Mouse (Mus musculus) embryonic facial prominence, embryonic 10.5 days (tissue): Measurements from ENCODE around the gene F5. TPM values are rescaled to one million over a fixed set of nuclear protein-coding genes. Genes with fewer than 3 reads are reported as not detected.

Experiments
- DNase-seq: peaks from one replicate; pipeline ENCODE4 v3.0.0-alpha.2; 2017; ENCODE audit warnings: low spot score
- H3K27ac ChIP-seq: fragments of 300-500 bp; sonication (generic); replicated peaks from 2 replicates; pipeline ENCODE4 v1.5.1; 2016; ENCODE audit warnings: mild to moderate bottlenecking
- H3K27me3 ChIP-seq: fragments of 300-500 bp; sonication (generic); replicated peaks from 2 replicates; pipeline ENCODE4 v1.6.1; 2016; ENCODE audit warnings: low read depth, mild to moderate bottlenecking; ENCODE audit not compliant: poor library complexity, severe bottlenecking
- H3K36me3 ChIP-seq: fragments of 300-500 bp; sonication (generic); replicated peaks from 2 replicates; pipeline ENCODE4 v1.6.1; 2016; ENCODE audit warnings: mild to moderate bottlenecking, moderate library complexity
- H3K4me1 ChIP-seq: fragments of 300-500 bp; sonication (generic); 2 replicates; pipeline ENCODE4 v1.6.1; 2016
- H3K4me3 ChIP-seq: fragments of 300-500 bp; sonication (generic); 2 replicates; pipeline ENCODE4 v1.5.1; 2016; ENCODE audit warnings: mild to moderate bottlenecking, moderate library complexity
- H3K9me3 ChIP-seq: fragments of 300-500 bp; sonication (generic); 2 replicates; pipeline ENCODE4 v1.6.1; 2016; ENCODE audit warnings: mild to moderate bottlenecking
- WGBS: fragments of 180-500 bp; shearing (Covaris S2); methylation state at CpG from one replicate; pipeline ENCODE4 v1.1.7; 2016; 5-methylcytosine and 5-hydroxymethylcytosine counted together
- polyA plus RNA-seq: library from polyadenylated mRNA; unstranded; fragments of >200 nt; fragmentation: Nextera tagmentation; extraction: Ambion mirVana; gene quantifications from 2 replicates; pipeline ENCODE4 v1.2.1, GENCODE M21; 2016

The F5 gene
- polyA plus RNA-seq, 1 experiment from 2014 or later: 0.37 TPM

DNA sequence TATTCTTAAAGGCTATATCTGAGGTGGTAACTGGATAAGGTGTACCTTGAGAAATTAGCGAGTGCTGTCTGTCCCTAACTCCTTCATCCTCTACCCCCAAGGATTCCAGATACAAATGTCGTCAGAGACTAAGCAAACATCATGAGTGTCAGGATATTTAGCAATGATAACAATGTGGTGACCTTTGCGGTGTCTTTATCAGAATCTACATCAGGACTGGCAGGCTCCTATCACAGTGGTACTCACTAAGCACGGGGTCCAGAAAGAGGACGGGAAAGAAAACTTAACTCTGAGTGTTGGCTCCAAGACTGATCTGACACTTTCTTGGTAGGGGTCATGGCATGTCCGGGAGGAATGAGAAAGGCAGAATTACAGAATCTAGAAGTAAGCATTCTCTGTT, 17.5 kb upstream of the F5 start:
- no peaks in the 10 kb centered on the region for H3K36me3 ChIP-seq
- DNase-seq: no peak
- 81% methylated on average over 6 of the region's 6 CpGs for WGBS
- no peak overlapping the region for H3K27ac ChIP-seq
- H3K9me3 ChIP-seq: no peaks in the 10 kb centered on the region
- H3K4me3 ChIP-seq: no peak overlapping the region
- no peaks in the 10 kb centered on the region for H3K4me1 ChIP-seq
- H3K27me3 ChIP-seq: no peaks in the 10 kb centered on the region

DNA sequence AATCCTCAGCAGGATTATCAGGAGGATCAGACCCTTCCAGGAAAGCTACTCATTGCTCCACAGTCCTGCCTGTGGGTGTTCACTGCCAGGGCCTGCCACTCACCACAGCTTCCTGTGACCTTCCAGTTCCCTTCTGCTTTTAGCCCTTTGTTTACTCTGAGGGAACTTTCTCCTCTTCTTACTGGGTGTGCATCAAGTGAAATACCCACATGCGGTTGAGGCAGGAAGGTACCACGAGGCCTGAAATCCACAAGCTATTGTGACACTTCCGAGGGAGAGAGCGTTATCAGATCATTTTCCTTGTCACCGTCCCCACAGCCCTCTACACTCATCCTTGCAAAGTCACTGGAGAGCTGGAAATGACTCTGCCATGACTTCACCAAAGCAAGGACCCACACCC, 16.3 kb upstream of the F5 start:
- no peak overlapping the region for H3K4me3 ChIP-seq
- no peak for DNase-seq
- 78% methylated on average over 5 of the region's 5 CpGs for WGBS

DNA sequence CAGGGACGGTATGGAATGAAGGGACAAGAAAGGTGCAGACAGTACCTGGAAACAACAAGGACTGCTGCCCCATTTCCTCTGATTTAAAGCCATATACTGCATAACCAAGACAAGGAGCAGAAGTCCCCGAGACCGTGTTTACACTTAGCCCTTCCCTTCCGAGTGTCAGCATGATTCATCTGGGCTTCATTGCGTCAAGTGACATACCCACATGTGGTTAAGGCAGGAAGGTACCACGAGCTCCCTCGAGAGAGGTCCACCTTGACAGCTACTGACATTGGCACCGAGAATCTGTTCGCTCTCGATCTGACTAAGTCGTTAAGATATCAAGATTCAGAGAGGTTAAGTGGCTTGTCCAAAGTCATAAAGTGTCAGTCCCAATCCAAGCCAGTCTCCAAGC, 15.7 kb upstream of the F5 start:
- no peaks in the 10 kb centered on the region for H3K36me3 ChIP-seq
- no peak overlapping the region for H3K4me3 ChIP-seq
- 77% methylated on average over 11 of the region's 11 CpGs for WGBS
- no peaks in the 10 kb centered on the region for H3K4me1 ChIP-seq
- H3K27ac ChIP-seq: no peak overlapping the region
- H3K9me3 ChIP-seq: no peaks in the 10 kb centered on the region
- DNase-seq: no peak
- no peaks in the 10 kb centered on the region for H3K27me3 ChIP-seq

More for the DNA sequence above, 16.3 kb upstream of the F5 start:
- Histone ChIP-seq H3K27ac (no peak overlapping the region), H3K36me3 (no peaks in the 10 kb centered on the region), H3K4me1 (no peaks in the 10 kb centered on the region), H3K9me3 (no peaks in the 10 kb centered on the region), H3K27me3 (no peaks in the 10 kb centered on the region)

DNA sequence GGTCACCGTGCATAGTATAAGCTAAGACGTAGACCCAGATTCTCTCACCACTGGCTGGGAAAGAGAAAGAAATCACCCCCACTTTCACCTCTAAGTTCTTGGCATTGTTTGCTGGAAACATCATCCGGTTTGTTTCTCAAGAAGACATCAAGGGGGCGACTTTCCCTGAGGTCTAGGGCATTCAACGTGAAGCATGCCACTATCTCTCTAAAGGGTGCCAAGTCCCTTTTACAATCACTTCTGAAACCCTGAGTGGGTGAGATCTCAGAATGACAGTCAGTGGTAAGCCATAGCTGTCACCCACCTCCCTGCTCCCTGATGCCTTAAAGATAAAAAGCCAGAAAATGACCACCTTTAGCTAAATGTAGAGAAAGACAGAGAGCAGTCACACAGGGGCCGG, 15.0 kb upstream of the F5 start:
- no peak overlapping the region for H3K27ac ChIP-seq
- H3K4me1 ChIP-seq: no peaks in the 10 kb centered on the region
- no peaks in the 10 kb centered on the region for H3K9me3 ChIP-seq
- no peak overlapping the region for H3K4me3 ChIP-seq
- no peaks in the 10 kb centered on the region for H3K27me3 ChIP-seq
- WGBS: 78% methylated on average over 6 of the region's 6 CpGs
- no peak for DNase-seq
- no peaks in the 10 kb centered on the region for H3K36me3 ChIP-seq

DNA sequence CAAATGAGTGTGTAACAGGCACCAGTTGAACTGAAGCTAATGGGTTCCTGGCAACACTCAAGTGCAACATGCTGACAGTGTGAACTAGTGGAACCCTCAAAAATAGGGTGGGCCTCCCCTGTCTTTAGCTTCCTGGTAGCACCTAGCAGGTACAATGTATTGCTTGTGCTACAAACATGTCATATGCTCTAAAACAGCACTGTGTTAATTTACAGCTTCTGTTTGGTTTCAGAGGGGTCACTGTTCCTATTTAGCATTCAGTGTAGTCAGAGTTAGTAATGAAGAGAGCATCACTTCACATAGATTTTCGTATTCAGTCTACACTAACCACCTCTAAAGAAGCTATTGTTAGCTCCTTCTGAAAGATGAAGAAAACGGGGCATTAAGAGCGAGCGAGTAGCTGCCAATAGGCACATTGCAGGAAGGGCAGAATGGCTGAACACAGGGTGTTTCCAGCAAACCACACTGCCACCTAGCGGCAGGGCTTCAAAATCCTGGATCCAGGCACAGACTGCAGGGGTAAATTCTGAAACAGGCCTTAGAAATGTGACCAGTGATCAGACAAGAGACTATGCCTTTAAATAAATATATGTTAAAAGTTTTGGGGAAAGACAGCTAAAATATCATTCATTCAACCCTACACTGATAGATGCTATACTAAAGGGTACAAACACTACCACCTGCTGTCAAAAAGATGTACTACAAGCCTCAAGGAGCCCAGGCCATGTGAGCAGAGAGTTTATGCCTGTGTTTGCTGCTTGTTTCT, 13.1 kb upstream of the F5 start:
- WGBS: 14% methylated on average over 5 of the region's 5 CpGs
- H3K27ac ChIP-seq: no peak overlapping the region
- H3K9me3 ChIP-seq: no peaks in the 10 kb centered on the region
- peak; percentile 82 for DNase-seq
- no peaks in the 10 kb centered on the region for H3K27me3 ChIP-seq
- H3K4me3 ChIP-seq: no peak overlapping the region
- H3K4me1 ChIP-seq: no peaks in the 10 kb centered on the region
- no peaks in the 10 kb centered on the region for H3K36me3 ChIP-seq

DNA sequence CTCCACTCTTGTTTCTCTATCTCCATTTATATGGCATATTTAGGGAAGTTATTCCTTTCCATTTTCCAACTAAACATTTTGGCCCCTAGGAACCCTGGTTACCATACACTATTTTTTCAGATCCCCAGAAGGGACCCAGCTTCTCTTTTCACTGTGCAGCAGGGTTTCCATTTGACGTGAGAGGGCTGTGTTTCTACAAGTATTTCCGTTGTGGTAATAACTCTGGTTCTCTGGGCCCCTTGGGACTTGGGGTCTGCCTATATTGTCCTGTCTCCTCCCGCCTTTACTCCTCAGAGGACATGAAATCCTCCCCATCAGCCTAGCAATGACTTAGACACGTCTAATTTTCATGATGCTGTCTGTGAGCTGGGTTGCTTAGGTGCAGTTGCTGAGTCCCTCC, 12.2 kb upstream of the F5 start:
- 73% methylated on average over 4 of the region's 4 CpGs for WGBS
- H3K36me3 ChIP-seq: no peaks in the 10 kb centered on the region
- no peak overlapping the region for H3K27ac ChIP-seq
- H3K4me1 ChIP-seq: no peaks in the 10 kb centered on the region
- no peaks in the 10 kb centered on the region for H3K9me3 ChIP-seq
- H3K4me3 ChIP-seq: no peak overlapping the region
- no peak for DNase-seq
- H3K27me3 ChIP-seq: no peaks in the 10 kb centered on the region

DNA sequence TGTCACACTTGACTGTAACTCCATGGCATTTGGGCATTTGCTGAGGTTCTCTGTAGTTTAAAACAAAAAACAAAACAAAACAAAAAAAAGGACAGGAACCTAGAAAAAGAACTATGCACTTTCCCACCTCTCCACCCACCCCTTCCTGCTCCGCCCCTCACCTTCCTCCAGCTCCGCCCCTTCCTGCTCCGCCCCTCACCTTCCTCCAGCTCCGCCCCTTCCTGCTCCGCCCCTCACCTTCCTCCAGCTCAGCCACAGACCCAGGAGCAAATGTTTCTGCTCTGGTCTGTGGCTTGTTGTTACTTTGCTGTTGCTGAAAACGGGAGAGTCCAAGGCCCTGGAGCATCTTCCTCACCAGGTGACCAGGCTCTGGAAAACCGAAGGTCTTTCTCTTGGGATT, 2.6 kb upstream of the F5 start:
- DNase-seq: no peak
- peaks cover 16% of the 10 kb centered on the region for H3K4me1 ChIP-seq
- WGBS: 94% methylated on average over 7 of the region's 7 CpGs
- H3K36me3 ChIP-seq: no peaks in the 10 kb centered on the region
- H3K4me3 ChIP-seq: no peak overlapping the region
- no peak overlapping the region for H3K27ac ChIP-seq
- H3K9me3 ChIP-seq: no peaks in the 10 kb centered on the region
- H3K27me3 ChIP-seq: peaks cover 10% of the 10 kb centered on the region; the same call in 1 of the 2 replicates

DNA sequence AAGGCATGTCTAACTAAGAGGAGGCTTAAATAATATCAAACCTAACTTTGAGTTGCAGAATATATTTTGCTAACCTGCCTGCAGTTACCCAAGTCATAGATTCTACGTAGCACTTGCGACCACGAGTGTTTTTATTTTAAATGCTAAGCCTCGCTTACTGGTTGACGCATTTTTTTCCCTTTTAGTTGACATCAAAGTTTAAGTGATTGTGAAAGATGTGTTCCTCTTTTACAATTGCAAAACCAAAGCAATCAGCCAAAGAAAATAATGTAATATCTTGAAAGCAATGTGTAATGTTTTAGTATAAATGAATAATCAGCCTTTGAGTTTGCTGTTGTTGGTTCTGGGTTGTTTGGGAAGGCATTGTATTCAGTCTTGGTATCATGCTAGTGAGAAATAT, 1.2 kb downstream of the F5 start:
- Histone ChIP-seq H3K4me1 (peaks cover 9% of the 10 kb centered on the region), H3K36me3 (no peaks in the 10 kb centered on the region), H3K27me3 (peaks cover 10% of the 10 kb centered on the region; the same call in 1 of the 2 replicates), H3K27ac (no peak overlapping the region), H3K9me3 (no peaks in the 10 kb centered on the region), H3K4me3 (no peak overlapping the region)
- WGBS: 92% methylated on average over 5 of the region's 5 CpGs
- DNase-seq: no peak

DNA sequence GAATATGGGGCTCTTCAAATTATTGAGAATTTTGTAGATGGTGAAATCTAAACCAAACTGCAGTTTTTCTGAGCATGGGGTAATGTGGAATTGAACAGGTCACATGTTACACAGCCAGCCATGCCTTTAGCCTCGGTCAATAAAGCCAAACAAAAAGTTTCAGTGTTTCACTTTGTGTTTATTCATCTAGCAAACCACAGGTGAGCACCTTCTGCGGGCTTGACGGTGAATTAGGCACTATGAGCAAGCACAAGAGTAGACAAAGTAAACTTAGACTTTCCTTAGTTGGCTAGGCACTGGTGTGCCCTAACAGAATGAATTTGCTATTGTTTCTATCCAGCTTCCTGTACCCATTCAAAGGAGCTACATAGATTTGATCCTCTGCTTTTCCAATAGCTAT, 3.3 kb downstream of the F5 start:
- Histone ChIP-seq H3K4me3 (no peak overlapping the region), H3K4me1 (peaks cover 17% of the 10 kb centered on the region), H3K27ac (no peak overlapping the region), H3K27me3 (peaks cover 10% of the 10 kb centered on the region; the same call in 1 of the 2 replicates), H3K36me3 (no peaks in the 10 kb centered on the region), H3K9me3 (no peaks in the 10 kb centered on the region)
- DNase-seq: no peak
- 86% methylated on average over 3 of the region's 3 CpGs for WGBS

DNA sequence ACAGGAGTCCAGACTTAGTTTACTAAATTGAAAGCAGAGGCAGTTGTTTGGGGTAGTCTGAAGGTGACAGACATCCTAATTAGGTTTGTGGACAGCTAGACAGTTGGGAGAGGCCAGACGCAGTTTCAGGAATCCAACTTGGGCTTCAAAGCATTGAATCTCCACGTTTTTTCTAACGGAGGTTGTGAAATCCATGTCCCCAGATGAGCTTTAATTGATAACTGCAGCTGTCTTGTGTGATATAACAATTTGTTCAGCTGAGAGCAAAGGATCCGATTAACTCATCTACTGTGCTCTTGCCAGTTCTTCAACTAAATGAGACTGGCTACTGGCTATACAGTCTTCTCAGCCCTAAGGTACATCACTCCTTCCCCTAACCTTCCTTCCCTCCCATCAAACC, 6.9 kb downstream of the F5 start:
- no peaks in the 10 kb centered on the region for H3K9me3 ChIP-seq
- H3K27ac ChIP-seq: no peak overlapping the region
- DNase-seq: no peak
- WGBS: 67% methylated on average over 4 of the region's 4 CpGs
- H3K36me3 ChIP-seq: no peaks in the 10 kb centered on the region
- H3K4me3 ChIP-seq: no peak overlapping the region
- H3K27me3 ChIP-seq: no peaks in the 10 kb centered on the region
- peaks cover 8% of the 10 kb centered on the region; the same call in 1 of the 2 replicates for H3K4me1 ChIP-seq

DNA sequence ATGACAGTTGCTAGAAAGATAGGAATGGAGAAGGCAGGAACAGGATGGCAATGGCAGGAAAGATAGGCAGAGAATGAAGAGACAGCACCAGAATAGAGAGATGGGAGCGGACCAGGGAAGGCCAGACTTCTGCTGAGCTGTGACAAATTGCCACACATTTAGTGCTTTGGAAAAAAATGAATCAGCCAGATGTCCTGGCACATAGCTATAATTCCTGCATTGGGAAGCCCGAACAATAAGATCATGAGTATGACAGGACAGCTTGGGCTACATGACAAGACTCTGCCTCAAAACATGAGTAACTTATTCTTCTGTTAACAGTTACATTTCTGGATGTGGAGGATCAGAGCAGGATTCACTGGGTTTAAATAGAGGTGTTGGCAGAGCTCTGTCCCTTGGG, 8.1 kb downstream of the F5 start:
- no peak overlapping the region for H3K4me3 ChIP-seq
- no peaks in the 10 kb centered on the region for H3K36me3 ChIP-seq
- no peak overlapping the region for H3K27ac ChIP-seq
- H3K27me3 ChIP-seq: no peaks in the 10 kb centered on the region
- no peaks in the 10 kb centered on the region for H3K9me3 ChIP-seq
- H3K4me1 ChIP-seq: peaks cover 8% of the 10 kb centered on the region; the same call in 1 of the 2 replicates
- WGBS: 93% methylated on average over 2 of the region's 2 CpGs
- DNase-seq: no peak

DNA sequence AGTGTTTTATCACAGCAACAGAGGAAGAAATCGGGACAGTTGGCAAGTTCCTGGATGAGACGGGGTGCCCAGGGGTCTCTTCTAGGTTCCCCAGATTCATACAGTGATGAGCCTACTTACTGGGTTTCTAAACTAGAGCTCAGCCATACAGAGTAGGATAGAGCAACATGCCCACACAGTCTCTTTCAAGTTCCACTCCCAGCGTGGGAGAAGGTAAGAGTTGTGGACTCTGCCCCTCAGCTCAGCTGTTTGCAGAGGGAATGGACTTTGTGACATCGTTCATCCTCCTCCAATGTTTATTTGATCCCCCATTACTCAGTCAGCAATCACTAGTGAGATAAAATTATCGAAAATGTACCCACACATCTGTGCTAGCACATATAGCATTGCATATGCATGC, 11.1 kb downstream of the F5 start:
- no peaks in the 10 kb centered on the region for H3K36me3 ChIP-seq
- WGBS: 85% methylated on average over 5 of the region's 5 CpGs
- H3K4me3 ChIP-seq: no peak overlapping the region
- H3K9me3 ChIP-seq: no peaks in the 10 kb centered on the region
- no peak for DNase-seq
- H3K27ac ChIP-seq: no peak overlapping the region
- peaks cover 8% of the 10 kb centered on the region; the same call in 1 of the 2 replicates for H3K4me1 ChIP-seq
- H3K27me3 ChIP-seq: no peaks in the 10 kb centered on the region

DNA sequence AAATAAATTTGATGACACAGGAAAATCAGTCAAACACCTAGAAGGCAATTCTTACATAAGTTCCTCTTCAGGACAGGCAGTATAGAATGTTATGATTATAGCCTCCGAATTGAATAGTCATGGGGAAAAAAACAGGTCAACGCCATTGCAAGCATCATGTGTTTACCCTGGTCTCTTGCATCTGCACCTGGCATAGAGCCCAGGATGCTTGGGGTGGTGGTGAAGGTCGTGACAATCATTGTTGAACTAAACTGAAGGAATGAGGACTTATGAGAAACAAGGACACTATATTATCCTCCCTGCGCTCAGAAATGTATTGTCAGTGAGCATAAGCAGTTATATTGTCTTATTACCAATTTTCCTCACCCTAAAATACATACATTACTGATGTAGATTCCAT, 17.2 kb downstream of the F5 start:
- Histone ChIP-seq H3K9me3 (no peaks in the 10 kb centered on the region), H3K4me3 (no peak overlapping the region), H3K4me1 (no peaks in the 10 kb centered on the region), H3K27me3 (no peaks in the 10 kb centered on the region), H3K27ac (no peak overlapping the region), H3K36me3 (no peaks in the 10 kb centered on the region)
- no peak for DNase-seq
- WGBS: 82% methylated on average over 4 of the region's 4 CpGs
